Mouse (Mus musculus) kidney, postnatal 0 days (tissue): Measurements from ENCODE around the gene Golgb1. TPM values are rescaled to one million over a fixed set of nuclear protein-coding genes. Genes with fewer than 3 reads are reported as not detected.

Source experiments
- ATAC-seq: fragments of 200-750 bp; cut with Nextera tagmentation; replicated peaks from 2 replicates; pipeline ENCODE4 v1.8.0; 2017; ENCODE audit warnings: low read depth, moderate number of reproducible peaks, moderate TSS enrichment, moderate library complexity; ENCODE audit not compliant: low FRiP score
- DNase-seq: peaks from one replicate; pipeline ENCODE4 v3.0.0-alpha.2; 2016; ENCODE audit warnings: low spot score
- H3K27ac ChIP-seq: fragments of 300-500 bp; sonication (generic); 2 replicates; pipeline ENCODE4 v1.5.1; 2014; ENCODE audit warnings: mild to moderate bottlenecking
- H3K27me3 ChIP-seq: fragments of 300-500 bp; sonication (generic); 2 replicates; pipeline ENCODE4 v1.6.1; 2014; ENCODE audit warnings: low read length, mixed read lengths; ENCODE audit not compliant: insufficient read depth
- H3K36me3 ChIP-seq: fragments of 300-500 bp; sonication (generic); 2 replicates; pipeline ENCODE4 v1.6.1; 2014; ENCODE audit warnings: low read length, mixed read lengths; ENCODE audit not compliant: insufficient read depth
- H3K4me1 ChIP-seq: fragments of 300-500 bp; sonication (generic); replicated peaks from 2 replicates; pipeline ENCODE4 v1.6.1; 2014; ENCODE audit warnings: antibody characterized with exemption, low read length, mixed read lengths; ENCODE audit not compliant: insufficient read depth
- H3K4me2 ChIP-seq: fragments of 300-500 bp; sonication (generic); 2 replicates; pipeline ENCODE4 v1.6.1; 2014; ENCODE audit warnings: mild to moderate bottlenecking, low read length, moderate library complexity, mixed read lengths
- H3K4me3 ChIP-seq: fragments of 300-500 bp; sonication (generic); replicated peaks from 2 replicates; pipeline ENCODE4 v1.5.1; 2014; ENCODE audit warnings: low read depth, low read length
- H3K9ac ChIP-seq: fragments of 300-500 bp; sonication (generic); 2 replicates; pipeline ENCODE4 v1.6.1; 2014; ENCODE audit warnings: low read depth, low read length
- H3K9me3 ChIP-seq: fragments of 300-500 bp; sonication (generic); replicated peaks from 2 replicates; pipeline ENCODE4 v1.6.1; 2016; ENCODE audit warnings: low read length, inconsistent platforms, mixed read lengths
- CTCF ChIP-seq: IDR thresholded peaks from 2 replicates; pipeline ENCODE4 v1.5.1; 2016; ENCODE audit warnings: antibody characterized with exemption, low read depth, mild to moderate bottlenecking, moderate library complexity
- WGBS: fragments of 180-500 bp; shearing (Covaris S2); extraction: QIAGEN DNeasy Blood & Tissue Kit; methylation state at CpG from one replicate; pipeline ENCODE4 v1.1.7; 2014; 5-methylcytosine and 5-hydroxymethylcytosine counted together
- polyA plus RNA-seq: library from polyadenylated mRNA; unstranded; fragments of >200 nt; fragmentation: Nextera tagmentation; extraction: Ambion mirVana; gene quantifications from 2 replicates; pipeline ENCODE4 v1.2.1, GENCODE M21; 2015

Gene Golgb1
- polyA plus RNA-seq, 1 experiment from 2014 or later: 101 TPM

DNA sequence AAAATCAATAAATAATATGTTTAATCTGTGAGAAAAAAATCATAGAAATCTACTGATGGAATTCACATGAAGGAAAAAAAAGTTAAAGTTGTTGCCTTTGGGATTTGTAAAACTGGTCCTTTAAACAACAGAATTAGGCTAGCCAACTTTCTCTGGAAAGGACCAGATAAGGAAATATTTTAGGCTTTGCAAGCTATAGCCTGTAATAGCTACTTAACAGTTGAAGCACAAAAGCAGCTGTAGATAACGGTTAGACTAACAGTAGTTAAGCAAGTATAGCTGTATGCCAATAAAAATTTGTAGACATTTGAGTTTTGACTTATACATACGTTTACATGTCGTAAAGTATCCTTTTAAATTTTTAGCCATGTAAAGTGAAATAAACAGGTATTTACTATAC lies 11.4 kb upstream of the Golgb1 start:
- Histone ChIP-seq H3K4me2 (no peak overlapping the region), H3K4me3 (no peak overlapping the region), H3K9me3 (no peaks in the 10 kb centered on the region), H3K36me3 (0 out of 2 replicates have a peak, but pooled peaks cover 7% of the 10 kb centered on the region), H3K27ac (no peak overlapping the region), H3K9ac (no peak overlapping the region), H3K4me1 (no peaks in the 10 kb centered on the region), H3K27me3 (no peaks in the 10 kb centered on the region)
- no peak for ATAC-seq
- WGBS: 90% methylated on average over 3 of the region's 3 CpGs
- DNase-seq: no peak
- TF ChIP-seq CTCF: no peak

DNA sequence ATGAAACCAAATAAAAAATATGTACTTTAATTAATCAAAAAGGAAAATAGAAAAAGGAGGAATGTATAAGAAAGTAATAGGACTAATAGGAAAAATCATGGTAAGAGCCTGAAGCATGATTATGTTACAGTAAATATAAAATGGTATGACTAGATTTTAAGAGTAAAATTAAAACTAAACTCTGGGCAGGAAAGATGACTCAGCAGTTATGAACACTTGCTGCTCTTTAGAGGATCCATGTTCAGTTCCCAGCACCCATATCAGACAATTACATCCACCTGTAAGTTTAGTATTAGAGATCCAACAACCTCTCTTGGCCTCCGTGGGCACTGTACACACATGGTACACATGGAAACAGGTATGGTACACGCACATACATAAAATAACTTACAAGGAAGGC lies 5.5 kb upstream of the Golgb1 start:
- Histone ChIP-seq H3K4me2 (no peak overlapping the region), H3K36me3 (peaks cover 13% of the 10 kb centered on the region; the same call in 1 of the 2 replicates), H3K27me3 (no peaks in the 10 kb centered on the region), H3K4me1 (peaks cover 6% of the 10 kb centered on the region; the same call in 1 of the 2 replicates), H3K9me3 (no peaks in the 10 kb centered on the region), H3K4me3 (no peak overlapping the region), H3K9ac (no peak overlapping the region), H3K27ac (no peak overlapping the region)
- TF ChIP-seq CTCF: no peak
- no peak for ATAC-seq
- WGBS: 96% methylated on average over 2 of the region's 2 CpGs
- DNase-seq: no peak

DNA sequence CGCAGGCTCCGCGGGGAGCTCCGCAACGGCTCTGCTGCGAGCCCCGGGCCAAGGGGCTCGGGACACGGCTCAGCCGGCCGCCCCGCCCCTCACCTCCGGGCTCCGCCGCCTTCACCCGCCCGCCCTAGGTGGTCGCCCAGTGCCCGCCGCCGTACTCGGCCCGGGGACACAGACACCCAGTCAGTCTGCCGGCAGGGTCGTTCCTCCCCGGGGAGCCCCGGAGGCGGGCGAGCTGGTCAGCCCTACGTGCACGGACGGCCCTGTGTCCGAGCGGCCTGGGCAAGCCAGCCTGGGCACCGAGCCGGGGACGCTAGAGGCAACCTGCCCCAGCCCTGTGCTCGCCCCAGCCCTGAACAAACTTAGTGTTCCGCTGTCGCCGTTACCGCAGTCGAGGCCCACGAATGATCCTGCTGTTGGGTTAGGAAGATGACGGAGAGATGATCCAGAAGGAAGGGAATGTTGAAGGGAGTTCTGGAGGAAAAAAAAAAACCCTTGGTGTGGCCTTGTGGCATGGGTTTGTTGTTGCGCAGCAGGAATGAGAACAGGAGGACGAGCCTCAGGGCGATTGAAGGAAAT lies 424 bp downstream of the Golgb1 start:
- no peaks in the 10 kb centered on the region for H3K27me3 ChIP-seq
- no peaks in the 10 kb centered on the region for H3K9me3 ChIP-seq
- no peak for TF ChIP-seq CTCF
- H3K4me2 ChIP-seq: peak overlapping the region; percentile 65
- H3K27ac ChIP-seq: peak overlapping the region; percentile 89
- DNase-seq (peak; percentile 56), ATAC-seq (no peak)
- H3K9ac ChIP-seq: peak overlapping the region; percentile 92
- peaks cover 6% of the 10 kb centered on the region; the same call in 1 of the 2 replicates for H3K4me1 ChIP-seq
- H3K36me3 ChIP-seq: peaks cover 8% of the 10 kb centered on the region; the same call in 1 of the 2 replicates
- peak overlapping the region; percentile 84 for H3K4me3 ChIP-seq
- WGBS: under 1% methylated on average over 45 of the region's 48 CpGs

DNA sequence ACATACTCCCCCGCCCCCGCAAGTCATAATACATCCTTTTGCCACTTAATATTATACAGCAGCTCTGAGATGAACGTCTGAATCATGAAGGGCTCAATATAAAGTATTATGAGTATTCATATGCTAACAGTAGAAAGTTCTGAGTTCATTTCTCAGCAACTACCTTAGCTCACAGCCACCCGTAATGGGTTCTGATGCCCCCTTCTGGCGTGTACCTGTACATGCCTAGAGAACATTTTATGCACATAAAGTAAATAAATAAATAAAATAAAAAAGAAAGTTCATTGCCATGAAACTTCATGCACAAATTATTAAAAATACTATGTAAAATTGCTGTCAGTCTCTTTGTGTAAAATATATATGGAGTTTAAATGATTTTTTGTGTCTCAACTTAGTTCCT lies 2.4 kb downstream of the Golgb1 start:
- 77% methylated on average over 5 of the region's 5 CpGs for WGBS

DNA sequence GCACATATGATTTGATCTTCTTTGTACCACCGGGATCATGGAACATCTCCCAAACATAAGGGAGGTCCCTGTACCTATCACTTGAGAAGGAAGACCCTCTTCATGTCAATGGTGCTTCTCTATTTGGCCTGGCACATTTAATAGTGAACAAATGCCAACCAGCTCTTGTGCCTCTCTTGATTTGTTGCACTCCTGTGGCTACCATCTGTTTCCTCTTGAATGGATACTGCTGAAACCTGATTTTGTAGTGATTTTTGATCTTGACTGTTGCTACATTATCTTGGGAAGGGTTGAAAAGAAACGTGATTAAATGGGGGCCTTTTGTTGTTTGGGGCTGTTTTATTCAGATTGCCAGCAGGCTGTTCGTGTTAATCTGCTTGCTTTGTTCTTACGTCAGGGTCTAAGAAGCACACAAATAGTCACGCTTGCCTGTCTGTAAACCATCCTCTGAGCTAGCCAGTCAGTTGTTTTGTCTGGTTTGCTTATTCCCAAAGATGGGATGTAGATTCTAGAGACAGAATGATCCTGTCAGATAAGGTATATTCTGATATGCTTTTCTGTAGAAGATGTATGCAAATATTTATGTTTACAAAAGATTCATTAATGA lies 7.9 kb downstream of the Golgb1 start:
- H3K36me3 ChIP-seq: peaks cover 17% of the 10 kb centered on the region; the same call in 1 of the 2 replicates
- H3K27ac ChIP-seq: no peak overlapping the region
- H3K27me3 ChIP-seq: no peaks in the 10 kb centered on the region
- ATAC-seq: no peak
- 78% methylated on average over 5 of the region's 5 CpGs for WGBS
- no peak overlapping the region for H3K9ac ChIP-seq
- TF ChIP-seq CTCF: no peak
- no peaks in the 10 kb centered on the region for H3K4me1 ChIP-seq
- H3K9me3 ChIP-seq: no peaks in the 10 kb centered on the region
- no peak overlapping the region for H3K4me3 ChIP-seq
- H3K4me2 ChIP-seq: no peak overlapping the region
- no peak for DNase-seq

More for the DNA sequence above, 2.4 kb downstream of the Golgb1 start:
- no peak overlapping the region for H3K9ac ChIP-seq
- no peaks in the 10 kb centered on the region for H3K27me3 ChIP-seq
- H3K4me3 ChIP-seq: no peak overlapping the region
- no peak overlapping the region for H3K27ac ChIP-seq
- DNase-seq: no peak
- no peaks in the 10 kb centered on the region for H3K36me3 ChIP-seq
- H3K4me1 ChIP-seq: peaks cover 6% of the 10 kb centered on the region; the same call in 1 of the 2 replicates
- peak; percentile 14; the same call in 1 of the 2 replicates for TF ChIP-seq CTCF
- ATAC-seq: no peak
- H3K9me3 ChIP-seq: no peaks in the 10 kb centered on the region
- H3K4me2 ChIP-seq: no peak overlapping the region

DNA sequence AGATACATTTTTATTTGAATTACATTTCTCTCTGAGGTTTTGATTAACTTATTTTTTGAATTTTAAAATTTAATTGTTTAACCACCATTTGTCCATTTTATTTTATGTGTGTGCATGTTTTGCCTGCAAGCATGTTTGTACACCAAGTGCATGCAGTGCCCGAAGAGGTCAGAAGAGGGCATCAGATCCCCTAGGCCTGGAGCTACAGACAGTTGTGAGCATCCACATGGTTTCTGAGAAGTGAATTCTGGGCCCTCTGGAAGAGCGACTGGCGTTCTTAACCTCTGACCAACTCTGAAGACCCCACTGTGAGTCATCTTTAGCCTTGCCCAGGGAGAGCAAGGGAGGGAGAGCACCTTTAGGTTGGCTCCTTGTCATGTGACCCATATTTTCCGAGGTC lies 9.9 kb downstream of the Golgb1 start:
- Histone ChIP-seq H3K4me2 (no peak overlapping the region), H3K27ac (no peak overlapping the region), H3K9me3 (no peaks in the 10 kb centered on the region), H3K27me3 (no peaks in the 10 kb centered on the region), H3K4me1 (no peaks in the 10 kb centered on the region), H3K36me3 (peaks cover 26% of the 10 kb centered on the region; the same call in 1 of the 2 replicates), H3K4me3 (no peak overlapping the region), H3K9ac (no peak overlapping the region)
- DNase-seq (peak; percentile 31), ATAC-seq (no peak)
- TF ChIP-seq CTCF: peak; percentile 59
- 87% methylated on average over 4 of the region's 4 CpGs for WGBS
